Mouse (Mus musculus) limb, embryonic 11.5 days (tissue): Measurements from ENCODE around the gene Epha10. TPM values are rescaled to one million over a fixed set of nuclear protein-coding genes. Genes with fewer than 3 reads are reported as not detected.

ENCODE experiments used
- polyA plus RNA-seq: library from polyadenylated mRNA; unstranded; fragments of >200 nt; fragmentation: Nextera tagmentation; extraction: Ambion mirVana; gene quantifications from 2 replicates; pipeline ENCODE4 v1.2.1, GENCODE M21; 2014

Epha10 gene
- polyA plus RNA-seq, 1 experiment from 2014 or later, result 0.17 TPM

Other genes with a start within 250 kb of the Epha10 start
- 0.27 and 0.60 TPM in 2 replicates for gene Pou3f1, start 224.1 kb upstream of the Epha10 start, polyA plus RNA-seq
- gene Utp11, start 187.3 kb upstream of the Epha10 start, polyA plus RNA-seq, result 78.9 TPM in 2 replicates
- gene Fhl3, start 180.2 kb upstream of the Epha10 start, polyA plus RNA-seq, result 11.5 and 11.6 TPM in 2 replicates
- 250 and 252 TPM in 2 replicates for gene Sf3a3, start 166.1 kb upstream of the Epha10 start, polyA plus RNA-seq
- gene Inpp5b, start 139.0 kb upstream of the Epha10 start, polyA plus RNA-seq, result 22.3 and 26.1 TPM in 2 replicates
- gene Mtf1, start 78.8 kb upstream of the Epha10 start, polyA plus RNA-seq, result 14.1 TPM in 2 replicates
- 46.8 and 47.3 TPM in 2 replicates for gene Yrdc, start 30.2 kb upstream of the Epha10 start, polyA plus RNA-seq
- 46.6 and 47.5 TPM in 2 replicates for gene 1110065P20Rik, start 29.7 kb upstream of the Epha10 start, polyA plus RNA-seq
- 0.43 and 0.81 TPM in 2 replicates for gene Maneal, start 18.7 kb upstream of the Epha10 start, polyA plus RNA-seq
- gene 9930104L06Rik, start 56.1 kb downstream of the Epha10 start, polyA plus RNA-seq, result 4.9 and 5.1 TPM in 2 replicates
- gene Cdca8, start 58.4 kb downstream of the Epha10 start, polyA plus RNA-seq, result 210 and 223 TPM in 2 replicates
- gene Rspo1, start 105.5 kb downstream of the Epha10 start, polyA plus RNA-seq, result 3.1 and 5.1 TPM in 2 replicates
- gene Gnl2, start 135.7 kb downstream of the Epha10 start, polyA plus RNA-seq, result 85.8 and 91.5 TPM in 2 replicates
- gene Dnali1, start 184.8 kb downstream of the Epha10 start, polyA plus RNA-seq, result 0.09 TPM in 2 replicates
- gene Snip1, start 185.8 kb downstream of the Epha10 start, polyA plus RNA-seq, result 40.4 and 41.6 TPM in 2 replicates
- 90.1 and 97.4 TPM in 2 replicates for gene Meaf6, start 204.2 kb downstream of the Epha10 start, polyA plus RNA-seq
- gene Zc3h12a, start 246.9 kb downstream of the Epha10 start, polyA plus RNA-seq, result 0.63 and 0.82 TPM in 2 replicates